Mouse (Mus musculus) ZHBTc4 (cell line): ENCODE data around the gene Prkcb.

Experiments used
- DNase-seq: peaks from one replicate; pipeline ENCODE4 v3.0.0-alpha.2; 2011; ENCODE audit warnings: low read depth, low spot score

Gene Prkcb

DNA sequence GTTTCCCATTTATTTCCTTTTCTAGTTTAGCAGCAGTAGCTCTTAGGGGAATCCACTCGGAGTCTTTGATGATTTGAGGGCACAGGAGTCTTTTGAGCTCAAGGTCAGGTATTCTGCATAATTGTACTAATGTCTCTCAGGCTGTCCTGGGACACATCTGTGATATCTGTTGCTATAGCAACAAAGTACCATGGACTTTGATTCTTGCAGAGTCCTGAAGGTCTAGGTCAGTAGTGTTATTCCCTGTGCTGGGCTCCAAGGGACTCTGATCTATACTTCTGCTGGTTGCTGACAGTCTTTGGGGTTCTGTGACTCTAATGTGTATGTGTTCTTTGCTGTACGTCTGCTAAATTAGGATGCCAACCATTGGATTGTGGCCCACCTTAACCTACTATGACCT, 171.5 kb downstream of the Prkcb start:
- no peak for DNase-seq

GRCm38 (mm10) chr7:122465823-122466549, 177.4 kb downstream of the Prkcb start:
- peak; percentile 46 for DNase-seq

GRCm38 (mm10) chr7:122466722-122467121, 178.2 kb downstream of the Prkcb start:
- DNase-seq, result no peak

DNA sequence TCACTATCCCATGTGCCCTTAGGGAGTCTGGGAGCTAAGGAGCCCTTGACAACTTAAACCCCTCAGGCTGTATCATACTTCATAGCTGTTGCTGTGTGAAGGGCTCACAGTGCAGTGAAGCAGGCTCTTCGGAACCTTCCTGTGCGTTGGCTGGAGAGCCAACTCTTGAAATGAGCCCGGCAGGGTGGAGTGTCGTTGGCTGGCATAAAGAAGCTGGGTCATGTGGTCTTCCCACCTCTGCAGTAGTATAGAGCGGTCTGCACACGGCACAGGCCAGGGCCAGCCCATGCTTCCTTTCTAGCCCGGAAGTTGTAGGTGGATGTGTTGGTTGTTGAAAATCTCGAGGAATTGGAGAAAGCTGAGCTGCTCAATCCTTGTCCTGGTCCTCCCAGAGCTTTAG, 179.3 kb downstream of the Prkcb start:
- no peak for DNase-seq

DNA sequence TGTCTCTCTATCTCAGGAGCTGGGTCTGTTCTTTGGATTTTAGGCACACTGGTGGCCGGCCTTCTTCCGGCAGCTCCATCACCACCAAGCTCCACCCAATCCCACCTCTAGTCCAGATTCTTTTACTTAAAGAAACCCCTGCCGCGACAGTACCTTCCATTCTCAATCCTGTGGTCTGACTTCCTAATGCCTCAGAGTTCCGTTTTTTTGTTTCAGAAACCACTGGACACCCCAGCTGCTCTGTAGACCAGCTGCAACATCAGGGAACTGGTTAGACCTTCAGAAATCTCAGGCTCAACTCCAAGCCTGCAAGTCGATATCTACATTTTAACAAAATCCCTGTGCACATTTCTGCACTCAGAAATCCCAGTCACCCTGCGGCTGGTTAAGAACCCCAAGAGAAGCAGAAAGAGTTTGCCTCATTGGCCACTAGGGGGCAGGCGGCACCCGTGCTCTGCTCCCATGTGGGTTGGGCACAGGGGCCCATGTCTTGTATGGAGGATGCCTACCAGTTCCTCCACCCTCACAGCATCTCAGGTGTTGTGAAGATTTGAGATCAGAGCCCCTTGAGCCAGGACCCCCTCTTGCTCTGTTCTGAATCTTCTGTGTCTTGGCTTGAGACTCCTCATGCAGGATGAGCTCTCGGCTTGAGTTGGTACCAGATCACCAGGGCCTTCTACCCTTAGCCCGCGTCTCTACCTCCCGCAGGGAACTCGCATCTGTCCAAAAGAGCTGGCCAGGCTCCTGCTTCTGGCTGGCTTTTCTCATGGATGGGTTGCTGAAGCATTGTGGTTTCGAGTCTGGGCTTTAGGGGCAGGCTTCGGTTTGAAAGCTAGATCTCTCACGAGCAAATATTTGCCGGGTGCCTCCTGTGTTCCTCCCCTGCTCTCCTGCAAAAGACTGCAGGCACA, 182.1 kb downstream of the Prkcb start:
- DNase-seq, result peak; percentile 87

DNA sequence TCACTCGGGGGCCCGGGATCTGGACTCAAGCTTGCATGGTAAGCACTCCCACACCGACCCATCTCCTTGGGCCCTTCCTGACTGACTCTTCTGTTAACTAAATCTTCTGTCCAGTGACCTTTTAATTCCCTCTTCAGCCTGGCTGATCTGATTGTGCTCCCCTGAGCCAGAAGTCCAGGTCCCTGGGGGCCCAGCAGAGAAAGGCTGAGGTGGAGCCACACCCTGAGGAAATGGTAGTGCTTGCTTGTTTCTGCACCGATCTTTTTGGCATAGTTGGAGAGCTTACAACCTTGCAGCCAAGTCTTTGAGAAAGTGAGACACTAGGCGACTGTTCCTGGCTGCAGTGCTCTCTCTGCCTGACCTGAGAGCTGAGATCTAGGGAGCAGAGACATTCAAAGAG, 183.7 kb downstream of the Prkcb start:
- no peak for DNase-seq

GRCm38 (mm10) chr7:122475038-122475437, 186.5 kb downstream of the Prkcb start:
- no peak for DNase-seq

DNA sequence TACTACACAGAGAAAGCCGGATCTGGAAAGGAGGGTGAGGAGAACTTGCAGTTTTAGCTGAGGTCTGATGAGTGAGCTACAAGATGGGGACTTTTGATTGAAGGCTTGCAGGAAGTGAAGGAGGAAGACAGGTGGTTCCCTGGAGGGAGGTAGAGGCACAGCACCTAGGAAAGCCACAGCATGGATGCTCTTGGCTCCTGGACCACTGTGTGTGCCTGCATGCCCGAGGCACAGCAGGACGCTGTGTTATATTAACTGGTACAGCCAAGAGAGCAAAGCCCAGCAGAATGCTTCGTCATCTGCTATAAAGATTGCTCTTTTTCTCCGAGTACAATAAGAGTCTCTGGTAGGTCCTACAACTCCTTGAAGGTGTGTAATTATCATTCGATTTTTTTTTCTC, 188.1 kb downstream of the Prkcb start:
- no peak for DNase-seq

DNA sequence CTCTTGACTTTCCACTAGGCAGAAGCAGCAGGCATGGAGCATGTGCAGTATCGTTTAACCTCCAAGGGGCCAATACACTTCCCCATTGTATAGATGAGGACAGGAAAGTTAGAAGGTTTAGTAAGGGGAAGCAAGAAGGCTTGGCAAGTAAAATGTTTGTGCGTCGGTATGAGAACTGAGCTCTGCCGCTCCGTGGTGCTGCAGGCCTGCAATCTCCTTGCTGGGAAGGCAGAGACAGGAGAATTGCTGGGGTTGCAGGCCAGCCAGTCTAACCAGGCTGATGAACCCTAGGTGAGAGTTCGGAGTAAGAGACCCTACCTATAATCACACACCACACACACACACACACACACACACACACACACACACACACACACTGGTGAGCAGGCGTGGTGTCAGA, 188.6 kb downstream of the Prkcb start:
- no peak for DNase-seq

DNA sequence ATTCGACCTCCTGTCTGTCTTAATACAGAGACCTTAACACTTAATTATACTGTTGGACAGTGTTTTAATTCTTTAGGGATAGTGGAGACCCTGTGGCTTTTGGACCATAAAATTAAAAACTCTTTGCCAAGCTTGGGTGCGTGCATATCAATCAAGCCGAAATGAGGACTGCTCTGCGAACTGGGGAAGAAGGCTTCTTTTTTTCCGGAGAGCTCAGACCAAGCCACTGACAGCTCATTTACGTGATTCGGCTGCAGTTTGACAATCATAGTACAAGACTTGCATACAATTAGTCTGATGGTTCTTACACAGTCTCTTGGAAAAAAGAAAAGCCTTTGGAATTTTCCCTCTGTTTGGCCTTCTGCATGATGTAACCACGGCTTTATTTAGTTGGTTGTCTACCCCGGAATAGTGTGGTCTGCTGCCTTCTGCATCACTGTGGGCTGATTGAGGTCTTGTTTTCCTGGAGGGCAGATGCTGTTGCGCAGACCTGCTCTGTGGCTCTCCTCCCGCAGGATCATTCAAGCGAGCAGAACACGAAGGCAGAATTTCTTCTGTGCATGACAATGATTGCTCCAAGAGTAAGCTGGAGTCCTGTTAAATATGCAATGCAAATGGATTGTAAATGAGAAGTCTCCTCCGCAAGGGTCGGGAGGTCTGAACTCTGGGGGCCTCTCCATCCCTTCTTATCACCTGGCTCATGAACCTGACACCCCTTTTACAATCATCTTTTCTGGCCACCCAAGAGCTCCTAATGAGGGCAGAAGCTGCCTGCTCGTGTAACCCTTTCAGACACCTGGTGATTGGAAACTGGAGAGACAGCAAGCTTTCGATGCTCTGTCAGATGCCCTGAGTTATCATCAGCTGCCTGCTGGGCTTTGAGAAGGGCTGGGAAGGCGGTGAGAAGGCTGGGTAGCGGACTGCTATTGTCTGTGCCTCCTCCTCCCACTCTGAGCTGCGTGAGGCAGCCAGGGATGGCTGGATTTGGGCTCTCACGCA, 189.3 kb downstream of the Prkcb start:
- peak; percentile 71 for DNase-seq

GRCm38 (mm10) chr7:122483949-122484348, 195.4 kb downstream of the Prkcb start:
- DNase-seq, result no peak

DNA sequence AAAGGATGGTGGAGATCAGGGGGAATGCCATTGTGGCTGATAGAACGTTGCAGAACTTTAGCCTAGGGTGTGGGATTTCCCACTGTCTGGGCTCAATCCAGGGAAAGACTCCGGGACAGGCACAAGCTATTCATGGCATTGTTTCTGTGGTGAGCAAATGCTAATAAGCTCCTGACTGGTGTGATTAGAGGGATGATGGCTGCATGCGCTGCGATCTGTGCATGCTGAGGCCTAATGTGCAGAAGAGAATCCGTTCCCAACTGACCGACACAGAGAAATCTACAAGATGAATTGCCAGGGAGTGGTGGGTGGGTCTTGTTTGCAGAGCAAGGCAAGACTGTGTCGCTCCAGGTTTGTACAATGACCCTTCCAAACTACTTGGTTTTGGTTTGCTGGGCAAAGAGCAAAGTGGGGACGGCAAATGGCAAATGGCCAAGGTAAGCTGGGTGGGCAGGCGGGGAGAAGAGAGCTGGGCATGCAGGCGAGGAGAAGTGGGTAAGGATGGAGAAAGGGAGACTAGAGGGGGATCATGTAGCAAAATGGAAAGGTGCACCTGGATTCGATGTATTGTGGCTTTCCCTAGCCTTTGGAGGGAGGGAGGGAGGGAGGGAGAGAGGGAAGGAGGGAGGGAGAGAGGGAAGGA, 199.5 kb downstream of the Prkcb start:
- DNase-seq, result no peak

- DNase-seq, result no peak
Observed at GRCm38 (mm10) chr7:122492041-122492440, 203.5 kb downstream of the Prkcb start.

GRCm38 (mm10) chr7:122492936-122493335, 204.4 kb downstream of the Prkcb start:
- DNase-seq, result no peak

DNA sequence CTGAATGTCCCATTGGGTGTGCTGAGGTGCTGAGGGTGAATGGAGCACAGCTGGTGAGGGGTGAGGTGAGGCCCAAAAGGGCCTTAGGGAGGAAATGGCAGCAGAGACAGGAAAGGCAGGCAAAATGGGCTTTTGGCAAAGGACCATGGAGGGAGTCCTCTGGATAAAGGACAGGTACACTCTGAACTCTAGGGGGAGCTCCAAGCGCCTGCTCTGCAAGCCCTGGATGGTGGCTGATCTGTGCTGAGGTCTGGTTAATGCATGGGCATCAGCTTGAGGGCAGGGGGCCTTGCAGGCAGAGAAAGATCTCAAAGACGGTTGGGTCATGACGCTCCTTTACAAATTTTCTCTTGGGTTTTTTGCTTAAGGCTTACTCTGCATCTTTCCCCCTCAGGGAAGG, 205.5 kb downstream of the Prkcb start:
- peak; percentile 60 for DNase-seq

DNA sequence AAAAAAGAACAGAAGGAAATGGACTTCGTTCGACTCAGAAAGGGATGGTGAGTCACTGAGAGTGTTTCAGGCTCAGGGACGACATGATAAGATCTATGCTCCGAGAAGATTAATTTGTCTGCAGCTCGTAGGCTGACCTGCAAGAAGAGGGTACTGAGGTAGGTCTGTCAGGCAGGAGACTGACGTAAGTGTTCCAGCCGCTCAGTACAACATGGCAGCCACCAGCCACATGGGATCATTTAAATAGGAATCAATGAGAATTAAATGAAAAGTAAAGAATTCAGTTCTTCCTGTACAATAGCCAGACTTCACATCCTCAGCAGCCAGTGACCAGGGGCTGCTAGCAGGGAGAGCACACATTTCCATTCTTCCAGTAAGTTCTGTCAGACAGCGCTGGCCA, 209.0 kb downstream of the Prkcb start:
- no peak for DNase-seq

DNA sequence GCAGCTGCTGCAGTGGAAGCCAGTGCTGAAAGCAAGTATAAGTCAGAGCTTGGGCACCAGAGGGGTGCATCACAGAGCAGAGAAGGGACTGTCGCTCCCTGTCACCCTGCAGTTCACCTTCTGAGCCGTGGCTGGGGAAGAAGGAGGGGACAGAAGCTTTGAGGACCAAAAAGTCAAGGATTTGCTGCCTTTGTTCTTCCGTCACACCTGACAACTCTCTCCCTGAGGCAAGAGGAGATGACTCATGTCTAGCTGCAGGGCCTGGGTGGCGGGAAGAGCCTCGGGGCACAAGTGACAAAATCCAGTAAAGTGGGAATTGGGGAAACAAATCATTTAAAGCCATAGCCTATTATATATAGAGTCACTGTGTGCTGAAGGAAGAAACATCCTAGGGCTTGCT, 209.9 kb downstream of the Prkcb start:
- peak; percentile 24 for DNase-seq

- no peak for DNase-seq
Observed at GRCm38 (mm10) chr7:122499743-122500597, 211.4 kb downstream of the Prkcb start.

DNA sequence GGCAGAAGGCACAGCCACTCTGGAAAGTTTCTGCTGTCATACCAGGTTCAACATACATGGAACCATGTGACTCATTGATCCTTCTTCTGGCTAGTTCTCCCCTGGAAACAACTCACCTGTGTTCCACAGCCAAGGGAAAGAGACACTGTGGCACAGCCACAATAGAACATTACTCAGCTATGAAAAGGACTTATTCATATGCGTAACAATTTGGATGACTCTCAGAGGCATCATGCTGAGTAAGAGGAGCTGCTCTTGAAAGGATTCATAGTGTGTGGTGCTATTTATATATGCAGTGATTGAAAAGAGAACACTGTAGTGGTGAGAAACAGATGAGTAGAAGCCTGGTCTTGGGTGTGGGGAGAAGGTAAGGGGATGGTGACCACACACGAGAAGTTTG, 217.9 kb downstream of the Prkcb start:
- DNase-seq, result peak; percentile 44

GRCm38 (mm10) chr7:122509903-122510302, 221.4 kb downstream of the Prkcb start:
- DNase-seq, result no peak
